In genomic region chr14:93884467-93884866, GRCm38 (mm10) we compare ENCODE assay signal across 8 mouse cellular contexts. TPM values are rescaled to one million over a fixed set of nuclear protein-coding genes. Genes with fewer than 3 reads are reported as not detected.
A peak's percentile ranks its signal among the peaks of the same experiment; 100 is the strongest.
DNase-seq lines count a peak whose midpoint lies in the region; ATAC-seq lines count a peak whose summit lies in the region.

No protein-coding gene starts in this region.

- H3K4me1 ChIP-seq in forebrain, embryonic 13.5 days: peaks cover 53% of the 10 kb centered on the region
- peaks cover 27% of the 10 kb centered on the region for H3K4me1 ChIP-seq in midbrain, embryonic 12.5 days
- no peaks in the 10 kb centered on the region for H3K4me1 ChIP-seq in stomach, embryonic 15.5 days

- ATAC-seq in cerebellum, adult (ENCODE audit: insufficient number of reproducible peaks, low FRiP score, low TSS enrichment): peak; percentile 27; the same call in 1 of the 2 replicates
- ATAC-seq in forebrain, embryonic 13.5 days: peak; percentile 70
- ATAC-seq in midbrain, embryonic 12.5 days (ENCODE audit: low FRiP score, low read depth): peak; percentile 78
- peak; percentile 31; the same call in 1 of the 2 replicates for ATAC-seq in stomach, embryonic 15.5 days (ENCODE audit: insufficient read depth, low FRiP score, low read depth)
- ATAC-seq in inflammation-experienced regulatory T-cells, adult 6 months: no peak

- peak; percentile 6 for DNase-seq in NIH3T3 (ENCODE audit: low read depth)
- DNase-seq in heart, postnatal 4 days: peak; percentile 81
- peak; percentile 76 for DNase-seq in left cerebral cortex, adult 11 months (ENCODE audit: low spot score)

- 3% methylated on average over 2 of the region's 2 CpGs for WGBS in forebrain, embryonic 13.5 days
- 4% methylated on average over 2 of the region's 2 CpGs for WGBS in midbrain, embryonic 12.5 days
- 7% methylated on average over 2 of the region's 2 CpGs for WGBS in stomach, embryonic 15.5 days

- no peak overlapping the region for H3K9ac ChIP-seq in forebrain, embryonic 13.5 days
- H3K9ac ChIP-seq in midbrain, embryonic 12.5 days (replicated peaks): no peak overlapping the region
- H3K9ac ChIP-seq in stomach, embryonic 15.5 days: no peak overlapping the region

- no peaks in the 10 kb centered on the region for H3K27me3 ChIP-seq in forebrain, embryonic 13.5 days
- H3K27me3 ChIP-seq in midbrain, embryonic 12.5 days: no peaks in the 10 kb centered on the region
- no peaks in the 10 kb centered on the region for H3K27me3 ChIP-seq in stomach, embryonic 15.5 days (replicated peaks)

- no peak overlapping the region for H3K27ac ChIP-seq in forebrain, embryonic 13.5 days
- no peak overlapping the region for H3K27ac ChIP-seq in midbrain, embryonic 12.5 days (replicated peaks)
- H3K27ac ChIP-seq in stomach, embryonic 15.5 days: no peak overlapping the region

- H3K9me3 ChIP-seq in forebrain, embryonic 13.5 days (replicated peaks): no peaks in the 10 kb centered on the region
- no peaks in the 10 kb centered on the region for H3K9me3 ChIP-seq in midbrain, embryonic 12.5 days
- H3K9me3 ChIP-seq in stomach, embryonic 15.5 days: no peaks in the 10 kb centered on the region

- H3K36me3 ChIP-seq in forebrain, embryonic 13.5 days (ENCODE audit: poor library complexity, severe bottlenecking): peaks cover 8% of the 10 kb centered on the region
- H3K36me3 ChIP-seq in midbrain, embryonic 12.5 days: no peaks in the 10 kb centered on the region
- H3K36me3 ChIP-seq in stomach, embryonic 15.5 days: no peaks in the 10 kb centered on the region

- H3K4me2 ChIP-seq in forebrain, embryonic 13.5 days: peak overlapping the region; percentile 36
- H3K4me2 ChIP-seq in midbrain, embryonic 12.5 days (replicated peaks): 0 out of 2 replicates have a peak overlapping the region, but pooled peaks have one; percentile 5
- no peak overlapping the region for H3K4me2 ChIP-seq in stomach, embryonic 15.5 days

- H3K4me3 ChIP-seq in forebrain, embryonic 13.5 days: peak overlapping the region; percentile 8
- no peak overlapping the region for H3K4me3 ChIP-seq in midbrain, embryonic 12.5 days
- no peak overlapping the region for H3K4me3 ChIP-seq in stomach, embryonic 15.5 days (replicated peaks)

RNA-seq across cellular contexts. Expression of gene Pcdh9, which starts 6.0 kb away (rescaled TPM):
- 99.2 and 100 TPM in 2 replicates for polyA plus RNA-seq in forebrain, embryonic 13.5 days (2015; fragmentation: Nextera tagmentation; extraction: Ambion mirVana)
- 1 to 10 TPM; 2.7 to 3.3 TPM for total RNA-seq in heart, postnatal 4 days (2021)
- 71.7 and 79.8 TPM in 2 replicates for polyA plus RNA-seq in midbrain, embryonic 12.5 days (2016; fragmentation: Nextera tagmentation; extraction: Ambion mirVana)
- polyA plus RNA-seq in stomach, embryonic 15.5 days (2015; fragmentation: Nextera tagmentation; extraction: Ambion mirVana): 21.8 and 28.1 TPM in 2 replicates
- polyA plus RNA-seq in inflammation-experienced regulatory T-cells, adult 6 months (2017; shearing (Covaris generic)): not detected

Comparison
In these comparisons a context has a peak if more than half of its experiments do, and no peak if none do; other contexts are left out.
1. DNase-seq: peak in every context shown above with its lines; median percentile 81 in heart, postnatal 4 days; 76 in left cerebral cortex, adult 11 months; 6 in NIH3T3.
2. RNA of gene Pcdh9, which starts 6.0 kb away (polyA plus RNA-seq): 99.2 to 100 TPM in forebrain, embryonic 13.5 days, 71.7 to 79.8 TPM in midbrain, embryonic 12.5 days and 21.8 to 28.1 TPM in stomach, embryonic 15.5 days; not detected in inflammation-experienced regulatory T-cells, adult 6 months; every median in the first group is over 10 times any median in the second.